8 mouse cellular contexts compared by ENCODE assay signal in the genomic region with DNA sequence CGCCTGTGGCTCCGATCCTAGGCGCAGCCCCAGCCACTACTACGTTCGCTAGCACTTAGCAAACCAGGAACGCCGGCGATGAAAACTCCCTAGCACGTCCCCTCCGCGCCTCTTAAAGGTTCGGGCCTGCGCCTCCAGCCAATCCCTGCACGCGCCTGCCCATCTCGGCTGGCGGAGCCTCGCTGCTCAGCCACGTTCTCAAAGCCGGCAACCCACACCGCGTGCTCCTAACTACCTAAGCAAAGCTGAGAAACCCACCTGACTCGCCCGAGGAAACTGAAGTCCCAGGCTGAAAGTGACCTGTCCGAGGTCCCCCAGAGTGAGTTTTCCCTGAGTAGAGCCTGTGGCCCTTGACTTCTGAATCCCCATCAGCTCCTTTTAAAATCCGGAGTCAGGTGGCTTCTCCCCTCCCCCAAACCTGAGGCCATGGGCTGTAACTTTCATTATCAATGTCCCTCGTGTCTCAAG. TPM values are rescaled to one million over a fixed set of nuclear protein-coding genes. Genes with fewer than 3 reads are reported as not detected.
DNase-seq lines count a peak whose midpoint lies in the region; ATAC-seq and TF ChIP-seq lines count a peak whose summit lies in the region.

Mfsd2a (minus strand) TSS at position 89 of the 468 bp plus-strand sequence.

- peaks cover 74% of the 10 kb centered on the region for H3K27me3 ChIP-seq in liver, embryonic 13.5 days
- no peaks in the 10 kb centered on the region for H3K27me3 ChIP-seq in myocyte (ENCODE audit: control insufficient read depth, insufficient read depth, insufficient read length)
- no peaks in the 10 kb centered on the region for H3K27me3 ChIP-seq in thymus, adult 2 months (ENCODE audit: control insufficient read depth, insufficient read depth, low read length)

- peak within 1 kb of the TSS; percentile 75 for H3K4me2 ChIP-seq in liver, embryonic 13.5 days
- H3K4me2 ChIP-seq in myocyte (ENCODE audit: low read depth) = peak within 1 kb of the TSS; percentile 98

- WGBS in liver, embryonic 13.5 days (ENCODE audit: insufficient replicate concordance) = under 1% methylated on average over 27 of the region's 27 CpGs
- 2% methylated on average over 27 of the region's 27 CpGs for WGBS in thymus, adult 2 months

- DNase-seq in B cell, adult 2 months = peak; percentile 43 to 52
- peak; percentile 69 for DNase-seq in ZHBTc4 (ENCODE audit: low read depth, low spot score)
- peak; percentile 35 to 46 for DNase-seq in heart, postnatal 10 days
- peak; percentile 69 to 82 for DNase-seq in kidney, postnatal 25 days
- DNase-seq in liver, embryonic 13.5 days = no peak
- DNase-seq in thymus, adult 2 months = peak; percentile 42

- H3K9me3 ChIP-seq in liver, embryonic 13.5 days (replicated peaks) = no peaks in the 10 kb centered on the region

- peak; percentile 92 for TF ChIP-seq POLR2A in embryonic fibroblast, embryonic 13.5 days (IDR thresholded peaks at IDR 0.05; ENCODE audit: low read depth, low read length)
- TF ChIP-seq POLR2A in myocyte (IDR thresholded peaks at IDR 0.05; ENCODE audit: insufficient read length, low read depth) = peak; percentile 91
- no peak for TF ChIP-seq POLR2A in thymus, adult 2 months (IDR thresholded peaks at IDR 0.05; ENCODE audit: control insufficient read depth, extremely low read depth, insufficient read depth, low read length, poor library complexity)

- H3K27ac ChIP-seq in embryonic fibroblast, embryonic 13.5 days (ENCODE audit: insufficient read depth, low read length) = 0 out of 2 replicates have a peak within 1 kb of the TSS, but pooled peaks have one; percentile 3
- H3K27ac ChIP-seq in liver, embryonic 13.5 days = no peak within 1 kb of the TSS
- H3K27ac ChIP-seq in thymus, adult 2 months (ENCODE audit: control insufficient read depth, insufficient read depth, low read length) = no peak within 1 kb of the TSS

- peaks cover 9% of the 10 kb centered on the region for H3K79me2 ChIP-seq in myocyte (ENCODE audit: control insufficient read depth, insufficient read depth)

- no peaks in the 10 kb centered on the region for H3K36me3 ChIP-seq in liver, embryonic 13.5 days
- peaks cover 9% of the 10 kb centered on the region for H3K36me3 ChIP-seq in myocyte (ENCODE audit: control insufficient read depth, insufficient read depth)
- no peaks in the 10 kb centered on the region for H3K36me3 ChIP-seq in thymus, adult 2 months (ENCODE audit: control insufficient read depth, insufficient read depth, low read length)

- H3K4me3 ChIP-seq in embryonic fibroblast, embryonic 13.5 days (ENCODE audit: insufficient read depth, low read length) = peak within 1 kb of the TSS; percentile 91
- H3K4me3 ChIP-seq in liver, embryonic 13.5 days (replicated peaks) = peak within 1 kb of the TSS; percentile 52
- H3K4me3 ChIP-seq in myocyte = peak within 1 kb of the TSS; percentile 69
- peak within 1 kb of the TSS; percentile 45 for H3K4me3 ChIP-seq in thymus, adult 2 months (ENCODE audit: control insufficient read depth, insufficient read depth, low read length)

- peak within 1 kb of the TSS; percentile 20 for H3ac ChIP-seq in myocyte (ENCODE audit: control insufficient read depth, insufficient read length)

- no peak for TF ChIP-seq CTCF in embryonic fibroblast, embryonic 13.5 days (IDR thresholded peaks at IDR 0.05; ENCODE audit: borderline replicate concordance, insufficient read depth, low read length)
- no peak for TF ChIP-seq CTCF in thymus, adult 2 months (IDR thresholded peaks at IDR 0.05; ENCODE audit: borderline replicate concordance, control insufficient read depth, extremely low read depth, insufficient read depth, low read length, poor library complexity)

- intact Hi-C loops in heart, postnatal 10 days (cut with DNase I) = no loop called here

- H3K4me1 ChIP-seq in embryonic fibroblast, embryonic 13.5 days (ENCODE audit: control insufficient read depth, insufficient read depth, low read length) = peaks cover 6% of the 10 kb centered on the region
- peaks cover 20% of the 10 kb centered on the region for H3K4me1 ChIP-seq in liver, embryonic 13.5 days (replicated peaks)
- H3K4me1 ChIP-seq in thymus, adult 2 months (replicated peaks; ENCODE audit: control insufficient read depth, insufficient read depth, low read length) = peaks cover 16% of the 10 kb centered on the region

- no peak within 1 kb of the TSS; the same call in 1 of the 2 replicates for H3K9ac ChIP-seq in liver, embryonic 13.5 days

- peak; percentile 45; the same call in 1 of the 2 replicates for ATAC-seq in liver, embryonic 13.5 days (ENCODE audit: low read depth)

TF ChIP-seq in myocyte, 11 proteins besides CTCF, POLR2A, EP300 and RAD21:
- TF ChIP-seq MYOG (IDR thresholded peaks at IDR 0.05; ENCODE audit: control insufficient read depth in 1 of 3, insufficient read depth in 1 of 3, insufficient read length in 2 of 3, low read depth in 2 of 3) = no peak
- no peak for TF ChIP-seq TCF12 (IDR thresholded peaks at IDR 0.05; ENCODE audit: insufficient read depth, poor library complexity, severe bottlenecking)
- no peak for TF ChIP-seq TCF3 (IDR thresholded peaks at IDR 0.05; ENCODE audit: insufficient read length, low read depth)
- TF ChIP-seq POLR2AphosphoS2 (IDR thresholded peaks at IDR 0.05; ENCODE audit: insufficient read length, low read depth) = peak; percentile 75
- no peak for TF ChIP-seq MAX (IDR thresholded peaks at IDR 0.05; ENCODE audit: low read depth)

RNA-seq across cellular contexts. Expression of gene Mfsd2a, which starts in this region (rescaled TPM):
- polyA plus RNA-seq in embryonic fibroblast, embryonic 13.5 days (2011; ENCODE audit: insufficient read length, low read depth, missing spikeins) = 2.8 and 4.3 TPM in 2 replicates
- total RNA-seq in heart, postnatal 10 days (2021) = 1 to 10 TPM in 1 of 2 experiments, under 1 TPM in 1; 0.12 to 2.3 TPM
- 0.09 and 0.22 TPM in 2 replicates for polyA plus RNA-seq in liver, embryonic 13.5 days (2015; fragmentation: Nextera tagmentation; extraction: Ambion mirVana)
- 7.5 TPM for polyA plus RNA-seq in myocyte (2012; fragmentation: generic; extraction: Trizol)
- polyA plus RNA-seq in thymus, adult 2 months (2012; rRNA removed) = 3.2 and 3.5 TPM in 2 replicates

Comparison
In these comparisons a context has a peak if more than half of its experiments do, and no peak if none do; other contexts are left out.
1. Peak in ATAC-seq, H3K4me3 ChIP-seq and H3K4me2 ChIP-seq in liver, embryonic 13.5 days; RNA of the gene not detected or under 1 TPM.